Mouse (Mus musculus): Measurements from ENCODE around the gene Tenm4. TPM values are rescaled to one million over a fixed set of nuclear protein-coding genes. Genes with fewer than 3 reads are reported as not detected.
"Not testable (repeated sequence)": the region's sequence is repeated elsewhere in the genome, so short reads cannot be mapped to it uniquely, and the experiment has no call there.

The Tenm4 gene
- polyA plus RNA-seq, 1 experiment from 2014 or later = 22.1 TPM

DNA sequence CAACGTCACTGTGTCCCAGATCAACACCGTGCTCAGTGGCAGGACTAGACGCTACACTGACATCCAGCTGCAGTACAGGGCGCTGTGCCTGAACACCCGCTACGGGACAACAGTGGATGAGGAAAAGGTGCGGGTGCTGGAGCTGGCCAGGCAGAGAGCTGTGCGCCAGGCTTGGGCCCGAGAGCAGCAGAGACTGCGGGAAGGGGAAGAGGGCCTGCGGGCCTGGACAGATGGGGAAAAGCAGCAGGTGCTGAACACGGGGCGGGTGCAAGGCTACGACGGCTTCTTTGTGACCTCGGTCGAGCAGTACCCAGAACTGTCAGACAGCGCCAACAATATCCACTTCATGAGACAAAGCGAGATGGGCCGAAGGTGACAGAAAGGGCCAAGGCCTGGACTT lies 735.2 kb downstream of the Tenm4 start:
- WGBS = 81% methylated on average over 20 of the region's 20 CpGs
- Histone ChIP-seq H3K9me3 (no peaks in the 10 kb centered on the region), H3K4me1 (replicated peaks) (peaks cover 72% of the 10 kb centered on the region), H3K4me3 (no peak overlapping the region), H3K27ac (peak overlapping the region; percentile 50; the same call in 1 of the 2 replicates), H3K27me3 (ENCODE audit: insufficient read depth, poor library complexity, severe bottlenecking) (no peaks in the 10 kb centered on the region), H3K36me3 (peaks cover 50% of the 10 kb centered on the region)
- peak; percentile 31 for DNase-seq (ENCODE audit: low spot score)

- WGBS = 61% methylated on average over 16 of the region's 16 CpGs
- Histone ChIP-seq H3K9me3 (no peaks in the 10 kb centered on the region), H3K4me3 (no peak overlapping the region), H3K36me3 (peaks cover 34% of the 10 kb centered on the region), H3K27ac (peak overlapping the region; percentile 76), H3K27me3 (ENCODE audit: insufficient read depth, poor library complexity, severe bottlenecking) (peaks cover 6% of the 10 kb centered on the region), H3K4me1 (replicated peaks) (peaks cover 79% of the 10 kb centered on the region)
- peak; percentile 33 for DNase-seq (ENCODE audit: low spot score)
Observed at GRCm38 (mm10) chr7:96907971-96908680, 737.1 kb downstream of the Tenm4 start.

DNA sequence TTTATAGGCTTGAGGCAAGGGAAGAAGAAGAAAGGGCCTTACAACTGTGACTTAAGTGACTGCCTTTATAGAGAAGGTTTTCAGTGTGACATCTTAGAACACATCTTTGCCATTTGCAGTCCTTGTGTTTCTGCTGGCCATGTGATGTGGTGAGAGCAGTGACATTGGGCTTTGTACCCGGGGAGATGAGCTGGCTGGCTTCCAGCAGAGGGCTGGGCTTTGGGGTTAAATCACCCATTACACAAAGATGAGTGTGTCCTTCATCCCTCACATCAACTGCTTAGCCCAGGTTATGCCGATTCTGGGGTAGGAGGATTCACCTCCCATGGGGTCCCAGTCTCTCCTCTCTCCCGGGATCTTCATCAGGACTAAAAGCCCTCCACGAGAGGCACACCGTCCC lies 738.8 kb downstream of the Tenm4 start:
- no peak for DNase-seq (ENCODE audit: low spot score)
- whole genome bisulfite sequencing = 80% methylated on average over 5 of the region's 5 CpGs
- H3K27me3 ChIP-seq (ENCODE audit: insufficient read depth, poor library complexity, severe bottlenecking) = peaks cover 6% of the 10 kb centered on the region

DNA sequence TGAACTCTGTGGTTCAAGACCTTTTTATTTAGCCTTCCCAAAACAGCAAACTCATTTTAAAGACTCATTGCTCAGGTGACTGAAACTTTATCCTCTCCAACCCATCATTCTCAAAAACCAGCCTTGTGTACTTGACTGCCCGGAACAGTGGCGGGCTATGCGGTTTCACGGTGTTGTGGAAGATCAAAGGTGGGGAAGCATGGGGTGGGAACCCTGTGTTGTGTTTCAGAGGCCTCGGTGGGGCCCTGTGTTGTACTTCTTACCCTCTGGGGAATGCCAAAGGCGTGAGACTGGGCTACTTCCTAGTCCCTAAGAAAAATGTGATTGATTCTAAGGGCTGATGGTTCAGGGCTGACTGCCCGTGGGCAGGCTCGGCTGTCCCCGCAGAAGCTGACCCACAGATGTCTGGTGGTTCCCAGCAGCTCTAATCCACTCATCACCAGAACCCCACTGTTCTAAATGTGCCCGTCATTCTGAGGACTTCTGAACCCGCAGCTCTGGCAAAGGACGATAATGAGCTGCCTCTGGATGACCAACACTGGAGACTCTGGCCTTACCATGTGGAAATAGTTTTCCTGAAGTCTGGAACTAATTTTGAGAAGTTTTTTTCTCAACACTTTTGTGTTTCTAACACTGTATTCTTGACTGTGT lies 739.4 kb downstream of the Tenm4 start:
- H3K36me3 ChIP-seq = peaks cover 21% of the 10 kb centered on the region
- no peaks in the 10 kb centered on the region for H3K9me3 ChIP-seq
- peak overlapping the region; percentile 42; the same call in 1 of the 2 replicates for H3K27ac ChIP-seq
- H3K27me3 ChIP-seq (ENCODE audit: insufficient read depth, poor library complexity, severe bottlenecking) = peaks cover 6% of the 10 kb centered on the region
- peaks cover 66% of the 10 kb centered on the region for H3K4me1 ChIP-seq (replicated peaks)
- H3K4me3 ChIP-seq = no peak overlapping the region
- DNase-seq (ENCODE audit: low spot score) = no peak
- 64% methylated on average over 12 of the region's 12 CpGs for WGBS

More for the DNA sequence above, 738.8 kb downstream of the Tenm4 start:
- H3K27ac ChIP-seq = peak overlapping the region; percentile 42; the same call in 1 of the 2 replicates
- H3K9me3 ChIP-seq = no peaks in the 10 kb centered on the region
- H3K4me3 ChIP-seq = no peak overlapping the region
- H3K4me1 ChIP-seq (replicated peaks) = peaks cover 72% of the 10 kb centered on the region
- H3K36me3 ChIP-seq = peaks cover 22% of the 10 kb centered on the region

DNA sequence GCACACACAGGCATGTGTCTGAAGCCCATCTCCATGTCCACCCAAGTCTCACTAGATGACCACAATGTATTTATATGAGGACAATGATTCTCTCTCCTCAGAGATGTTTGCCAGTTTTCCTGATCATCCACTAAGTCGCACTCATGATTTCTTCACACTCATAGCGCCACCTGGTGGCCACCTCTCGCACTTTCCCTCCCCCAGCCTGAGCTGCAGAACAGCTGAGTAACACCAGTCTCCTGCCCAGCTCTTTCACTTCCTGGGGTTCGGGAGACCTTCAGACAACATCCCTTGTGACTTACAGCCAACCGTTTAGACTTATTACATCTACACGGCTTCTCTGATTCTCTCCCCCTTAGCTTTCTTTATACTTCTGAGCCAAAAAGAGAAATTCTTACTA lies 743.0 kb downstream of the Tenm4 start:
- Histone ChIP-seq H3K4me1 (replicated peaks) (peaks cover 33% of the 10 kb centered on the region), H3K9me3 (no peaks in the 10 kb centered on the region)

DNA sequence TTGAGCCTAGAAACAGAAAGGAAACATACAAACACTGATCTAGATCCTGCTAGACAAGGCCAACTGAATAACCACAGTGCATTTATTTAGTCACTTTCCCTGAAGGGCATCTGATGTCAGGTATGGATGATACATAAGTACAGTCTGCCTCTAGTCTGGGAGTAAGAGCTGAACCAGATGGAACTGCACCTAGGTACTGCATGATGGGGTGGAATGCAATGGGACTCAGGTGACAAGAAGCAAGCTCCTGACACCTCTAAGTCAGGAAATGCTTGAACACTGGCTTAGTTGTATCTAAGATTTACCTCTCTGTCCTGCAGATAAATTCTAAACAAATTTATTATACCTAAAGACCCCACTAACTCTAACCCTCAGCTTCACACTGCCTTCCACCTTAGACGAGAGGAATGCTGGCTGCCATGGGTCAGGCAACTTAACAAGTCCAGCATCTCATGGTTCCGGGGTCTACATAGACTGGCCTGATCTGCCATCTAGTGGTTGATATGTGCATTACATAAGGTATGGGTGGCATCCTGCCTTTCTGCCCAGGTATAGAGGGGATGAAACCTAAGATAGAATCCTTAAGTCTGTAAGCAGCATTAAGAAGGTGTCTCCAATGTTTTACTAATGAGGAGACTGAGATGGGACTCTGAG lies 744.5 kb downstream of the Tenm4 start:
- H3K27ac ChIP-seq = no peak overlapping the region
- peaks cover 29% of the 10 kb centered on the region for H3K4me1 ChIP-seq (replicated peaks)
- 1% methylated on average over 2 of the region's 2 CpGs for WGBS
- no peaks in the 10 kb centered on the region for H3K36me3 ChIP-seq
- H3K9me3 ChIP-seq = no peaks in the 10 kb centered on the region
- H3K27me3 ChIP-seq (ENCODE audit: insufficient read depth, poor library complexity, severe bottlenecking) = peaks cover 6% of the 10 kb centered on the region
- peak; percentile 57 for DNase-seq (ENCODE audit: low spot score)
- H3K4me3 ChIP-seq = no peak overlapping the region

More for the DNA sequence above, 743.0 kb downstream of the Tenm4 start:
- WGBS = 15% methylated on average over 6 of the region's 6 CpGs
- Histone ChIP-seq H3K4me3 (no peak overlapping the region), H3K27me3 (ENCODE audit: insufficient read depth, poor library complexity, severe bottlenecking) (peaks cover 6% of the 10 kb centered on the region), H3K27ac (no peak overlapping the region), H3K36me3 (no peaks in the 10 kb centered on the region)
- DNase-seq (ENCODE audit: low spot score) = peak; percentile 88

- 50% methylated on average over 7 of the region's 7 CpGs for WGBS
- no peak overlapping the region for H3K27ac ChIP-seq
Observed at GRCm38 (mm10) chr7:96920447-96921095, 749.5 kb downstream of the Tenm4 start.

GRCm38 (mm10) chr7:96922927-96923326 lies 751.9 kb downstream of the Tenm4 start:
- no peak for DNase-seq (ENCODE audit: low spot score)

More at GRCm38 (mm10) chr7:96920447-96921095, 749.5 kb downstream of the Tenm4 start:
- Histone ChIP-seq H3K36me3 (no peaks in the 10 kb centered on the region), H3K4me3 (no peak overlapping the region), H3K4me1 (replicated peaks) (peaks cover 14% of the 10 kb centered on the region), H3K27me3 (ENCODE audit: insufficient read depth, poor library complexity, severe bottlenecking) (no peaks in the 10 kb centered on the region), H3K9me3 (no peaks in the 10 kb centered on the region)
- DNase-seq (ENCODE audit: low spot score) = no peak

DNA sequence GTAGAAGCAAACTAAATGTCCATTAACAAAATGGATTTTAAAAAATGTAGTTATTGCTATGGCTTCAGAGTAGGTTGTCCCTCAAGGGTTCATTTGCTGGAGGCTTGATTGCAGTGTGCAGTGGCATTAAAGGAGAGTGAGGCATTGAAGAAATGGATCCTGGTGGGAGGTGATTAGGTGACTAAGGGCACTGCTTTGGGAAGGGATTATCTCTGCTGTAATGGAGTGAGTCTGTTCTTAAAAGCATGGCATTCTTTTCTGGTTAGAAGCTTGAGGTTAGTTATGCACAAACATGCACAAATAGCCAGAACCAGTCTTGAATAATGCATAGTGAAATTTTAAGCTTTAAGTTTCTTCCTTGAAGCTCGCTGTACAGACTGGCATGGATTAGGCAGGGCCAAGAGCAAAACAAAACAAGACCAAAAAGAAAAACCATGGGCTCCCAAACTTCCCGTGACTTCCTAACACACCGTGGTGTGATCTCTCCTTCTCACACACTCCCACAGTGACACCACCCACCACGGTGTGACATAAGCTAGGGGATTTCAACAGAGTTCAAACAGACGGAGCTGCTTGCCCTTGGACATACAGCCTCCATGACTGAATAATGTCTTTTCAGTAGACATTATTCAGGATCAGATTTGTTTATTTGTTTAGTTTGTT lies 772.8 kb downstream of the Tenm4 start:
- WGBS = 73% methylated on average over 5 of the region's 5 CpGs
- H3K36me3 ChIP-seq = no peaks in the 10 kb centered on the region
- no peak overlapping the region for H3K4me3 ChIP-seq
- H3K27me3 ChIP-seq (ENCODE audit: insufficient read depth, poor library complexity, severe bottlenecking) = no peaks in the 10 kb centered on the region
- H3K4me1 ChIP-seq (replicated peaks) = no peaks in the 10 kb centered on the region
- H3K9me3 ChIP-seq = 0 out of 2 replicates have a peak, but pooled peaks cover 2% of the 10 kb centered on the region
- H3K27ac ChIP-seq = no peak overlapping the region
- no peak for DNase-seq (ENCODE audit: low spot score)

More at GRCm38 (mm10) chr7:96922927-96923326, 751.9 kb downstream of the Tenm4 start:
- 93% methylated on average over 2 of the region's 2 CpGs for WGBS
- Histone ChIP-seq H3K27me3 (ENCODE audit: insufficient read depth, poor library complexity, severe bottlenecking) (no peaks in the 10 kb centered on the region), H3K4me3 (no peak overlapping the region), H3K4me1 (replicated peaks) (peaks cover 14% of the 10 kb centered on the region), H3K9me3 (no peaks in the 10 kb centered on the region), H3K27ac (no peak overlapping the region; the same call in 1 of the 2 replicates), H3K36me3 (no peaks in the 10 kb centered on the region)

DNA sequence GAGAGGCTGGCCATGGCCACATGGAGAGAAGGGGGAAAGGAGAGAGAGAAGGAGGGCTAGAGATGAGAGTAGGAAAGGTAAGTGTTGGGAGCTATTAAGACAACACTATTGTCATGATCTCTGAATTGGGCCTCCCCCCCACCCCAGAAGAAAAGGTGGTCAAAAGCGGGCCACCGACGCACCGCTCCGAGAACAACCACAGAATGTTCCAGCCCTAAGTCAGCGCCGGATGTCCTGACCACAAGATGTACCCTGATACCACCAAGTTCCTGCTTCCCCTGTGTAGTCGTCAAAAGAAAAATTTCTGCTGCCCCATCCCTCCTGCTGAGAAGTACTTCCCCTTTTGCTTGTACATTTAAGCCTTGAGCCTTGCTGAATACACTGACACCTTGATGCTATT lies 775.5 kb downstream of the Tenm4 start:
- not testable (repeated sequence) for H3K4me1 ChIP-seq (replicated peaks); DNase-seq (ENCODE audit: low spot score); H3K27ac ChIP-seq; H3K27me3 ChIP-seq (ENCODE audit: insufficient read depth, poor library complexity, severe bottlenecking); H3K36me3 ChIP-seq; H3K4me3 ChIP-seq; H3K9me3 ChIP-seq
- 87% methylated on average over 8 of the region's 8 CpGs for WGBS

DNA sequence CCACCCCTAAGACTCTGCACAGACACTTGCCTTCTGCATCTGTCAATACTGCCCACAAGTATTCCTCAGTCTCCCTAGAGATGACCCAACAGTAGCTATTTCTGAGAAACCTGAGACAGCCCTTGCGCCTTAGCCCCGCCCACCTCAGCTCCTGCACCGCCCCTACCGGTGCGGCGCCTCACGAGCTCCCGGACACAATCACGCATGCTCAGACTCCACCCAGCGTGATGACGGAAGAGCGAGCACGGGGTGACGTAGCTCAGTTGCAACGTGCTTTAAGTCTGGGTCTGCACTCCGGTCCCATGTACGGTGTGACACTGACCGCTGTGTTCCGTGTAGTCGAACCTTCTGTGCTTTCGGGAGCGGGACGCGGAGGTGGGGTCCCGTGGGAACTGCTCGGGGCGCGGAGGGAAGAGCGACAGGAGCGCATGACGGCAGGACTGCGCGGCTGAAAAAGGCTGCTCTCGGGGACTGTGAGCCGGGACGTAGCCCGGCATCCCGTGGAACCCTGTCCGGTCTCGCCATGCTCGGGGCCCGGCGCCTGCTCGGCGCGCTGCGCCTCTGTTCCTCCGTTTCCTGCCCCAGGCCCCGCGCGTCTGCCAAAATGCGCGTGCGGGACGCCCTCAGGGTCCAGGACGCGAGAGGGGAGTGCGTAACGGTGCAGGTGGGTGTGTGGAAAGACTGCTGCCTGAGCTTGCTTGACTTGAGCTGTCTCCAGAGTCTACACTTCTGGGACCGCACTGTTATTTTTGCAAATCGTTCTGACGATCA lies 780.4 kb downstream of the Tenm4 start, which contains the start of gene Nars2:
Nars2 (plus strand) TSS at position 225 of the 771 bp plus-strand sequence.
- Histone ChIP-seq H3K27me3 (ENCODE audit: insufficient read depth, poor library complexity, severe bottlenecking) (no peaks in the 10 kb centered on the region), H3K27ac (peak within 1 kb of the TSS; percentile 90), H3K4me3 (peak within 1 kb of the TSS; percentile 96), H3K4me1 (replicated peaks) (peaks cover 19% of the 10 kb centered on the region), H3K36me3 (peaks cover 6% of the 10 kb centered on the region; the same call in 1 of the 2 replicates), H3K9me3 (0 out of 2 replicates have a peak, but pooled peaks cover 2% of the 10 kb centered on the region)
- WGBS = under 1% methylated on average over 62 of the region's 62 CpGs
- peak; percentile 94 for DNase-seq (ENCODE audit: low spot score)
